Mouse (Mus musculus) megakaryocyte, adult 5-6 weeks (primary cell): Measurements from ENCODE around the gene Stxbp6. TPM values are rescaled to one million over a fixed set of nuclear protein-coding genes. Genes with fewer than 3 reads are reported as not detected.

Experiments used
- ATAC-seq: 2 replicates; pipeline ENCODE4 v1.8.0; 2016; ENCODE audit warnings: mild to moderate bottlenecking, inconsistent platforms; ENCODE audit not compliant: poor library complexity, severe bottlenecking
- total RNA-seq, 2 experiments: library from RNA; stranded (forward) in 1 of 2; stranded (reverse) in 1 of 2; fragments of 153-499, 151-499 nt in 1 of 2; fragments of 221-1000, 200-1000 nt in 1 of 2; gene quantifications; 2 replicates each; pipeline versions ENCODE4 v1.2.3 to v1.2.4; 2015 to 2017

Gene Stxbp6
- total RNA-seq, 2 experiments from 2014 or later: 54.7 to 56.1 TPM

- no peak for ATAC-seq
Measured at GRCm38 (mm10) chr12:44925901-44926300, 148.6 kb downstream of the Stxbp6 start.

DNA sequence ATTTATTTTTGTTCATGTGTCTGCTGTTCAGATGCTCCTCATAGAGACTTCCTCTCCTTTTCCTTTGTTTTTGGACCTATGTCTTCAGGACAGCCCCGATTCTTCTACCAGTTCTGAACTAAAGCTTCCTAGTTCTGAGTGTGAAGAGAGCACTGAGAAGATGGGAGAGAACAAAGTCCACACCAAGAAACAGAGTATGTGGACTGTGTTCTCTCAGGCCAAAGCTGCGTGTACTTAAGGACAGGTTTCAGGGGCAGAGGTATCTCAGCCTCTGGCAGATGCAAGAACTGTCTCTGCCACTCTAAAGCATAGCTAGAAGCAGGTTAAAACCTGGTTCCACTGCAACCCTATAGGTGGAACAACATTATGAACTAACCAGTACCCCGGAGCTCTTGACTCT is 151.2 kb downstream of the Stxbp6 start:
- ATAC-seq: no peak

- no peak for ATAC-seq
Measured at GRCm38 (mm10) chr12:44922241-44922640, 152.3 kb downstream of the Stxbp6 start.

- peak; percentile 93 for ATAC-seq
Measured at GRCm38 (mm10) chr12:44919613-44920012, 154.9 kb downstream of the Stxbp6 start.

- ATAC-seq: peak; percentile 79
Measured at GRCm38 (mm10) chr12:44918929-44919328, 155.6 kb downstream of the Stxbp6 start.

GRCm38 (mm10) chr12:44913854-44914253 is 160.7 kb downstream of the Stxbp6 start:
- ATAC-seq: peak; percentile 66

GRCm38 (mm10) chr12:44908028-44908702 is 166.3 kb downstream of the Stxbp6 start:
- ATAC-seq: peak; percentile 83

DNA sequence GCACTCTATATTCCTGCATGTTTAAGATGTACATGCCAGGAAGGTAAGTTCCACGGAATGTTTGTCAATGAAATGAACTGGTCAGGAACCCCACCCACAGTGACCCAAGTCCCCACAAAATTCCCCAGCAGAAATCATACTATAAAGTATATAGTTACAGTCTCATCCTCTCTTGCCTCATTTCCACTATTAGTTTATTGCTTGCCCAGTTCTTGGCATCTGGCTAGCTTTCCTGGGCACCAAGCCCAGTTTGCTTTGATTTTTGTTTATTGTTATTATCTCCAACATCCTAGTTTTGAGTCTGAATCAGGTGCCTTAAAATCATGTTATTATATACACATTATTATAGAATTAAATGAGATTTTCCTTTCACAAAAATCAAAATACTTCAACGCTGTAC is 168.5 kb downstream of the Stxbp6 start:
- ATAC-seq: no peak

DNA sequence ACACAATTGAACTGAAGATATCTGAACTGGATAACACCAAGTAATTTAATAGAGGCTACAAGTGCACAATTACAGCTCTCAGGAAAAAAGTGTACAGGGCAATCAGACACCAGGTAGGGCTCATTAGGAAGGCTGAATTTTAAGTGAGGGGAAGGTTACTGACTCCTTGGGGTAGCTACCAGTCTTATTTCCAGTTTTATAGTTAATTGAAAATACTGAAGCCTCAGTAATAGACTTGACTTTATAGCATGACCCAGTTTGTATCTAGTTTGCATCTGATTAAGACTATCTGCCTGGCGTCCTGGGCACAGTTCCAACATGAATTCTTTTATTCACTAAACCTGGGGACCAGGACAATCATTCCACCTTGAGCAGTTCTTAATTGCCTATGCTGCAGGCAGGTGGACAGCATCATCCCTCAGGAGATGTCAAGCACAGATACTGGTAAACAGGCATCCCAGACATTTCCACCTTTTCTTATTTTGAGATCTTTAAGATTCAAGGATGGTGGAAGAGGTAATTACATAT is 171.2 kb downstream of the Stxbp6 start:
- ATAC-seq: no peak

DNA sequence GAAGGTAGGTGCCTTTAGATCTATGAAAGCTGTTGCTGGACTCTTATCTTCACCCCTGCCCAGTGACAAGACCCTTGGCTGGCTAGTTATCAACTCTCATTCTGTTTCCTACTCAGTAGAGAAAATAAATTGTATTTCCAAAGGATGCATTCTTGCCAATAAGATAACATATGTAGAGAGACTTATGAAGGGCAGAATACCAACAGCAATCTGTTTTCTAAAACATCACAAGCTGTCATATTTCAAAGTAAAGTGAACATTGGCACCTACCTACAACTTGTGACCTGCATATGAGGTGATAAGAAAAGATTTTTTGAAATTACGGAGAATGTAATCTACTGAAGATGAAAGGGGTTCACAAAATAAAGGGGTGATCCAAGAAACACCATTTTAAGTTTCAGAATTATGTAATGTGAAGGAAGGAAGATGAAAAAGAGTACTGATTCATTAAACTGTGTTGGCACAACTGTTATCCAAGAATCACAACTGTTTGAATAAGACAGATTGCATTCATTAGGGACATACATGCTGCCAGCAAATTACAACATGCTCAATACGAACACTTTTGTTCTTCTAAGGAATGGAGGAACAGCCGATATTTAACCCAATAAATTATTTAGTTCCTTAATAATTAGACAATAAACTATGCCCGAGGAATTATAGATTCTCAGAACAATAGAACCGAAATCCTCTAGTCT is 175.2 kb downstream of the Stxbp6 start:
- no peak for ATAC-seq

GRCm38 (mm10) chr12:44896460-44896859 is 178.0 kb downstream of the Stxbp6 start:
- ATAC-seq: no peak

DNA sequence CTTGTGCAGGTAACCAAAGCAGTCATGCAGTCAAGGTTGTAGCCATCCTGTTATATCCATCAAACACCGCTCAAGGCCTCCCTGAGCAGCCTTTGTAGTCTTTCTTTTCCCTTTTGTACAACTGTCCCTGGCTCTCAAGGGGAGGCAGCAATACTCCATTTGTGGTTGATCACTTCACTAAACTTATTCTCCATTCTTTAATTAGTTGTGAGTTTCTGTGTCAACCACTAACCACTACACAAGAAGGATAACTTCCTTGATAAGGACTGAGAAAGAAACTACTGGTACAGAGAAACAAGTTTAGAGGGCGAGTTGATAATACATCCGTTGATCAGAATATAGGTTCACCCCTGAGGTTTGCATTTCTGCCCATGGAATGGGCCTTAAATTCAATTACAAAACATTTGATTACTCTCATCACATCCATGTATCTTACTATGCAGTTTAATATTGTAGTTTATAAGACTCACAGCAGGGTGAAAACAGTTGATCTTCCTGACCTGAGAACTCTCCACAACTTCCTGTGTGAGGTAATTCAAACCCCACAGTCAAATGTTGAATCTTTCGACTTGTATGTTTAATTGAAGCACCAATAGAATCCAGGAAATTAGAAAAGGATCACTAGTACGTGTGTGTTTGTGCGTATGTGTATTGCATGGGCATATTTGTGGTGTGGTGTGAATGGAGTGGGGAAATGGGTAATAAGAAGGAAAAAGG is 184.7 kb downstream of the Stxbp6 start:
- ATAC-seq: peak; percentile 47

DNA sequence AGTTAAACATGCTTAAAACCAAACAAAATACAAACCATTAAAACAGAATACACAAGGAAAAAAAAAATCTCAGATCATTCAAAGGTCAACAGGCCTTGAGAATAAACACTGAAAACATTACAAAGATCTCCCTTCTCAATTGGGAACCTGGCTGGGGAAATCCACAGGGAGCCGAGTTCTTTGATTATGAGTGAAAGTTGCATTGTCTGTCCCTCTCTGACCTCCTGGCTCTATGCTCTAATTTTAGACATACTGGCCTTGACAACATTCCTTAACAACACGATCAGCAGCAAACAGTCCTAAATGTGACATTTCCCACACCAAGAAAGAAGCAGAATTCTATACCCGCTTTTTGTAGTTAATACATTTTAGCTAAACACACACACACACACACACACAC is 187.7 kb downstream of the Stxbp6 start:
- no peak for ATAC-seq

- ATAC-seq: no peak
Measured at GRCm38 (mm10) chr12:44872697-44873096, 201.8 kb downstream of the Stxbp6 start.

DNA sequence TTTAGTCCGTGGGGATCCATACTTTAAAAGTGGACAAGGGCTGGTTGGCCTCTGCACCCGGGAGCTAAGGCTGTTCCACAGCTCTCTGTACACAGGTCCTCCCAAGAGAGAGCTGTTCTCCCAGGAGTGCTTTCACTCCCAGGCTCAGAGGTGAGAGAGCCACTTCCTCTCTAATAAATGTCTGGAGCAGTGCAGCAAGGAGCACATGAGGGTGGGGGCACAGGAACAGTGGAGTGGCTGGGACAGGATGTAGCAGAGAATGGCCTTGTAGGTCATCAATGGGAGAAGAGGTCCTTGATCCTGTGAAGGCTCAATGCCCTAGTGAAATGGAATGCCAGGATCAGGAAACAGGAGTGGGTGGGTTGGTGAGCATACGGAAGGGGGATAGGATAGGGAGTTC is 209.1 kb downstream of the Stxbp6 start:
- ATAC-seq: no peak

DNA sequence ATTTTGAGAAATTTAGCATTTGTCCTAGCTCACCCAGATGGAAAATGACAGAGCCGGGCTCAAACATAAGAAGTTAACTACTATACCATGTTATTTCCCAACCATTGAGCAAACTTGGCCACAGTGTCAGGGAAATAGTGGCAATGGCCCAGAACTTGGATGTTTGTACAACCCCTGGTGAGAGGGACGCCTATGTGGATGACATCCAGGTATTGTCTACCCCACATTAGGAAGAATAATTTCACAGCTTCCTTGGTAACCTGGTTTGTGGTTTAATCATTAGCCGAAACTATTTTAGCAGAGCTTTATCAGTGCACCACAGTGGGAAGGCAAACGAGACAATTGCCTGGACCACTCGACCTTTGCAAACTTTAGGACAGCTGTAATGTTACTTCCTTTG is 215.1 kb downstream of the Stxbp6 start:
- no peak for ATAC-seq

GRCm38 (mm10) chr12:44858110-44858885 is 216.2 kb downstream of the Stxbp6 start:
- peak; percentile 94 for ATAC-seq

- no peak for ATAC-seq
Measured at GRCm38 (mm10) chr12:44852024-44852423, 222.5 kb downstream of the Stxbp6 start.

GRCm38 (mm10) chr12:44850516-44850915 is 224.0 kb downstream of the Stxbp6 start:
- no peak for ATAC-seq

- peak; percentile 84 for ATAC-seq
Measured at GRCm38 (mm10) chr12:44848483-44849221, 225.9 kb downstream of the Stxbp6 start.
